Mouse (Mus musculus) heart, embryonic 14.5 days (tissue): ENCODE results near the gene Vwa8. TPM values are rescaled to one million over a fixed set of nuclear protein-coding genes. Genes with fewer than 3 reads are reported as not detected.

Source experiments
- ATAC-seq: fragments of 200-750 bp; cut with Nextera tagmentation; 2 replicates; pipeline ENCODE4 v1.8.0; 2017; ENCODE audit warnings: low read depth, moderate TSS enrichment; ENCODE audit not compliant: insufficient number of reproducible peaks, insufficient read depth, low FRiP score
- H3K27ac ChIP-seq, 2 experiments: fragments of 200-500 bp in 1 of 2; fragments of 300-500 bp in 1 of 2; sonication (generic) in 1 of 2; replicated peaks in 1 of 2; 2 replicates each; pipeline ENCODE4 v1.5.1; 2012 to 2014; ENCODE audit warnings: low read depth in 2 of 2, low read length in 2 of 2, control low read depth in 1 of 2, mild to moderate bottlenecking in 1 of 2, mixed read lengths in 1 of 2; ENCODE audit not compliant: control insufficient read depth in 1 of 2, insufficient read depth in 1 of 2
- H3K27me3 ChIP-seq: fragments of 300-500 bp; sonication (generic); 2 replicates; pipeline ENCODE4 v1.6.1; 2014; ENCODE audit warnings: mild to moderate bottlenecking, low read length, control low read depth; ENCODE audit not compliant: control insufficient read depth, insufficient read depth
- H3K36me3 ChIP-seq: fragments of 300-500 bp; sonication (generic); 2 replicates; pipeline ENCODE4 v1.6.1; 2014; ENCODE audit warnings: mild to moderate bottlenecking, control low read depth, low read length, mixed read lengths; ENCODE audit not compliant: control insufficient read depth, insufficient read depth
- H3K4me1 ChIP-seq, 2 experiments: fragments of 200-500 bp in 1 of 2; fragments of 300-500 bp in 1 of 2; sonication (generic) in 1 of 2; 2 replicates each; pipeline ENCODE4 v1.6.1; 2012 to 2014; ENCODE audit warnings: low read length in 2 of 2, control low read depth in 1 of 2, mixed read lengths in 1 of 2; ENCODE audit not compliant: control insufficient read depth in 2 of 2, insufficient read depth in 2 of 2
- H3K4me2 ChIP-seq: fragments of 300-500 bp; sonication (generic); 2 replicates; pipeline ENCODE4 v1.6.1; 2014; ENCODE audit warnings: mild to moderate bottlenecking, low read length
- H3K4me3 ChIP-seq, 2 experiments: fragments of 200-500 bp in 1 of 2; fragments of 300-500 bp in 1 of 2; sonication (generic) in 1 of 2; 2 replicates each; pipeline ENCODE4 v1.5.1; 2012 to 2014; ENCODE audit warnings: low read length in 2 of 2, mild to moderate bottlenecking in 2 of 2, control low read depth in 1 of 2, low read depth in 1 of 2, moderate library complexity in 1 of 2; ENCODE audit not compliant: control insufficient read depth in 1 of 2, insufficient read depth in 1 of 2
- H3K9ac ChIP-seq: fragments of 300-500 bp; sonication (generic); 2 replicates; pipeline ENCODE4 v1.6.1; 2014; ENCODE audit warnings: mild to moderate bottlenecking, low read length
- H3K9me3 ChIP-seq: fragments of 300-500 bp; sonication (generic); 2 replicates; pipeline ENCODE4 v1.6.1; 2016; ENCODE audit warnings: low read length, control low read depth; ENCODE audit not compliant: control insufficient read depth
- WGBS: fragments of 180-500 bp; shearing (Covaris S2); extraction: QIAGEN DNeasy Blood & Tissue Kit; methylation state at CpG from one replicate; pipeline ENCODE4 v1.1.7; 2014; 5-methylcytosine and 5-hydroxymethylcytosine counted together
- polyA plus RNA-seq: library from polyadenylated mRNA; unstranded; fragments of >200 nt; fragmentation: Nextera tagmentation; extraction: Ambion mirVana; gene quantifications from 2 replicates; pipeline ENCODE4 v1.2.1, GENCODE M21; 2014

The Vwa8 gene
- polyA plus RNA-seq, 1 experiment from 2014 or later, result 23.1 TPM

DNA sequence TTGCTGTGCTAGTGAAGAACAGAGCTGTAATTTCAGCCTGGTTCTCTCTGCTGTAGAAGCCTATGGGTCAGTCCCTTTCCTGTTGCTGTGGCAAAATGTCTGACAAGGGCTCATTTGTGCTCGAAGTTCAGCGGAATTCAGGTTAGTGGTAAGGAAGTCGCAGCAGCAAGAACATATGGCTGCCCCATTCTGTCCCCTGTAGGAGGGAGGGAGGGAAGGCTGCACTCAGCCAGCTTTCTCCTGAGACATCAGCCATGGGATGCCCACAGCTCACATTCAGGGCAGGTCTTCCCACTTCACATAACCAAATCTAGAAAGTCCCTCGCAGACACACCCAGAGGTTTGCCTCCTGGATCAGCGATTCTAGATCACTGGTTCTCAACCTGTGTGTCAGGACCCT, 277.3 kb downstream of the Vwa8 start:
- Histone ChIP-seq H3K36me3 (no peaks in the 10 kb centered on the region), H3K27me3 (no peaks in the 10 kb centered on the region), H3K9ac (no peak overlapping the region), H3K4me1 (peaks cover 2 to 15% of the 10 kb centered on the region in 2 experiments; a peak in 3 of 4 replicates), H3K4me3 (no peak overlapping the region), H3K27ac (no peak overlapping the region), H3K4me2 (no peak overlapping the region), H3K9me3 (no peaks in the 10 kb centered on the region; the same call in 1 of the 2 replicates)
- no peak for ATAC-seq
- 76% methylated on average over 5 of the region's 5 CpGs for WGBS

DNA sequence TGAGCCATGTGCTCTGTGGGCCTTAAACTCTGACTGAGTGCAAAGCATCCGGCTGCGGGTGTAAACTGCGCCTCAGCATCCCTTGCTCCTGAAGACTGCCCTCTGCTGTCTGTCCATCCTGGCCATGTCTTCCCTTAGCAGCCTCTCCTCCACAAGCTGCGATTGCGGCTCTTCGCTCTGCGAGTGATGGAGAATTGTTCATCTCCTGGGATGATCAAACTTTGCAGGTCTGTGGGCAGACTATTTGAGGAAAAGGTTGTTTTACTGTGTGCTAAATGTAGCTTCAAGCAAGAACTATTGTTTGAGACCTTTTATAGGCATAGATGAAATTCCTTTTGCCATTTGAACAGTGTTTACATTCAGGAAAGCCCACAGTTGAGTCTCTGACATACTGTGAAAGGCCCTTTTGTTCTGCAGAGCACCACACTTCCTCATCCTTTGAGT, 286.1 kb downstream of the Vwa8 start:
- ATAC-seq, result no peak
- Histone ChIP-seq H3K36me3 (no peaks in the 10 kb centered on the region), H3K4me2 (no peak overlapping the region), H3K4me1 (peaks cover 0 to 1% of the 10 kb centered on the region in 2 experiments; a peak in 2 of 4 replicates), H3K4me3 (no peak overlapping the region), H3K9ac (no peak overlapping the region), H3K27me3 (no peaks in the 10 kb centered on the region), H3K27ac (no peak overlapping the region), H3K9me3 (no peaks in the 10 kb centered on the region; the same call in 1 of the 2 replicates)
- WGBS, result 30% methylated on average over 7 of the region's 7 CpGs

DNA sequence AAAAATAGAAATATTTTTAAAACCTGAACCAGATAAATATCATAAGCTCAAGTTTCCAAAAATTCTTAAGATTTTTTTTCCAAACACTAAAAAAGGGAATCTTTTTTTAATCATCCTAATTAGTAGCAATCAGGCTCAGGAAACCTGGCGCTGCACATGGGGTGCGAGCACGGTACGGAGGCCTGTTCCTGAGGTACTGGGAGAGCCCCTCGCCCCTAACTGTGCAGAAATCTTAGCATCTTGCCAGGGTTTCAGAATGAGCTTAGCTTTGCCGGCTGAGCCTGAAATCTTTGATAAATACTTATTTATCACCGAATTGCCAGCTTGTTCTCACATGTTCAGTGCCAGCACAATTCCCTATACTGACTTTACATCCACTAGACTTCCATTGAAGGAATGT, 286.6 kb downstream of the Vwa8 start:
- 83% methylated on average over 7 of the region's 7 CpGs for WGBS
- Histone ChIP-seq H3K4me3 (no peak overlapping the region), H3K9me3 (no peaks in the 10 kb centered on the region; the same call in 1 of the 2 replicates)

GRCm38 (mm10) chr14:79136585-79136984, 287.7 kb downstream of the Vwa8 start:
- no peaks in the 10 kb centered on the region for H3K9me3 ChIP-seq
- H3K9ac ChIP-seq, result no peak overlapping the region
- 83% methylated on average over 3 of the region's 3 CpGs for WGBS
- no peak for ATAC-seq
- H3K4me3 ChIP-seq, result no peak overlapping the region
- no peaks in the 10 kb centered on the region for H3K36me3 ChIP-seq
- H3K4me1 ChIP-seq, result peaks cover 11 to 15% of the 10 kb centered on the region in 2 experiments
- no peaks in the 10 kb centered on the region for H3K27me3 ChIP-seq
- H3K4me2 ChIP-seq, result no peak overlapping the region
- H3K27ac ChIP-seq, result no peak overlapping the region

More for the DNA sequence above, 286.6 kb downstream of the Vwa8 start:
- Histone ChIP-seq H3K4me2 (no peak overlapping the region), H3K27ac (no peak overlapping the region), H3K9ac (no peak overlapping the region), H3K36me3 (no peaks in the 10 kb centered on the region), H3K4me1 (peaks cover 2 to 7% of the 10 kb centered on the region in 2 experiments), H3K27me3 (no peaks in the 10 kb centered on the region)
- ATAC-seq, result no peak

DNA sequence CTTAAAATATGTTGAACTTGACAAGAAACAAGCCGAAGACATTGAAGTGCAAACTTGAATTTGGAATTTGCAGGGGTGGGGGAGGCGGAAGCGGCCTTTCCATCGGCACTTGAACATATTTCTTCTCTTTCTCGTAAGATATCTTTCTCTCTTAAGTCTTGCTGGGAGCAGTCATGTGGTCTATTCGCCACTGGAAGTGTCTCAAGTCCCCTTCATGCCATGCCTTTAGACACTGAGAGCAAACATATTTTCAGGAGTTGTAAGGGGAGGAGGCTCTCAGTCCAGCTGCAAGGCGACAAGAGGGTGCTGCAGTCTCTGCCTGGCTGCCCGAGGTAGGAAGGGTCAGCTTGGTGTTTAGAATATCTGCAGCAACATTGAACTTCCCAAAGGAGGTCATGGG, 288.2 kb downstream of the Vwa8 start:
- no peak for ATAC-seq
- 71% methylated on average over 8 of the region's 8 CpGs for WGBS
- Histone ChIP-seq H3K4me3 (no peak overlapping the region), H3K27me3 (no peaks in the 10 kb centered on the region), H3K36me3 (no peaks in the 10 kb centered on the region), H3K9ac (no peak overlapping the region), H3K9me3 (no peaks in the 10 kb centered on the region), H3K27ac (no peak overlapping the region), H3K4me1 (peaks cover 11 to 15% of the 10 kb centered on the region in 2 experiments), H3K4me2 (no peak overlapping the region)

- no peaks in the 10 kb centered on the region for H3K36me3 ChIP-seq
- no peak overlapping the region for H3K9ac ChIP-seq
- no peak for ATAC-seq
- WGBS, result 93% methylated on average over 6 of the region's 6 CpGs
- H3K9me3 ChIP-seq, result no peaks in the 10 kb centered on the region
- no peak overlapping the region for H3K4me2 ChIP-seq
- no peaks in the 10 kb centered on the region for H3K27me3 ChIP-seq
- H3K27ac ChIP-seq, result no peak overlapping the region
- H3K4me3 ChIP-seq, result no peak overlapping the region
- H3K4me1 ChIP-seq, result peaks cover 11 to 15% of the 10 kb centered on the region in 2 experiments
Observed at GRCm38 (mm10) chr14:79139096-79139651, 290.3 kb downstream of the Vwa8 start.

DNA sequence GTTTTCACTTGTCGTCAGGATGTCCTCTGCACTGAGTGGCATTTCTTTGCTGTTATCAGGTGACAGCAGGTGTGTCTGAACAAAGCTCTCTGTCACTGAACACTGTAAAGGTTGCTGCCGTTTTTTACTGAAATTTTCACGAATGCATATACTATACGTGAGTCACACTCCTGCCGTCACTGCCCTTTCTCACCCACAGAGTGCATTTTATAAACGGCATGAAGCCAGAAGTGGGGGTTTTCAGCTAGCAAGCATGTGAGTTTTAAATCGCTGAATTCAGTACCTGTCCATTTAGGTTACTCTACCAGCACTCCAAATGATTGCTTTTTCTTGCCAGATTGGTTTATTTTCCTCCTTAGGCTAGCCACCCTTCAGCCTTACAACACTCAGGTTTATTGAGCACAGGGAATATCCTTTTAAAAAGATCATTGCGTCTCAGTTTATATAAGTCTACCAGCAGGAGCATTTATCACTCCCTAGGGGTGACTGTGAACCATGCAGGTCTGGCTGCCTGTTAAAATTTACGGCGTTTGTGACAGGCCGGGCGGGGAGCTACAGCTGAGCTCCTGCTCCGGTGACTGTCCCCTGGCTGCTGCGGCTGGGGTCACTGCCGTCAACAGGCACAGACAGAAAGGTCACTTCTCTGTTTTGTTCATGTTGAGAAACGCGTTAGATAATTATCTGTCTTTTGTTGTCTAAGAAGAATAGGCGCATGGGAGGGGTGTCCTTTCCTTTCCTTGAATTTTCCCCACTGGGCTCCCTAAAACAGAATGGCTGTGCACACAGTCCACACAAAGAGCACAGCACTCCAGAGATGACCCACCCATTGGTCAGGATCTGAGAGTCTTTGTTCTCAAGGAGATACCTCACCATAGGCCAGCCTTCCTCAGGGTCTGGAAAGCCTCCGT, 291.3 kb downstream of the Vwa8 start:
- WGBS, result 47% methylated on average over 19 of the region's 19 CpGs
- no peak for ATAC-seq
- H3K9me3 ChIP-seq, result no peaks in the 10 kb centered on the region
- peak overlapping the region; percentile 34; the same call in 1 of the 2 replicates for H3K9ac ChIP-seq
- 0 out of 4 replicates have a peak overlapping the region, but pooled peaks of 1 of the 2 experiments have one; percentile 44 for H3K27ac ChIP-seq
- H3K4me3 ChIP-seq, result no peak overlapping the region
- no peaks in the 10 kb centered on the region for H3K36me3 ChIP-seq
- no peaks in the 10 kb centered on the region for H3K27me3 ChIP-seq
- H3K4me2 ChIP-seq, result 0 out of 2 replicates have a peak overlapping the region, but pooled peaks have one; percentile 8
- peaks cover 11 to 15% of the 10 kb centered on the region in 2 experiments for H3K4me1 ChIP-seq
